Mouse (Mus musculus) heart, adult 2 months (tissue): Measurements from ENCODE around the gene Snapc4. TPM values are rescaled to one million over a fixed set of nuclear protein-coding genes. Genes with fewer than 3 reads are reported as not detected.

Source experiments
- DNase-seq, 2 experiments: peaks; one replicate each; pipeline ENCODE4 v3.0.0; 2021
- H3K27ac ChIP-seq: fragments of 200-600 bp; 2 replicates; pipeline ENCODE4 v1.8.1; 2022
- H3K27me3 ChIP-seq: fragments of 200-500 bp; 2 replicates; pipeline ENCODE4 v1.6.1; 2012; ENCODE audit warnings: mild to moderate bottlenecking, low read length, inconsistent platforms, mixed read lengths; ENCODE audit not compliant: control insufficient read depth, insufficient read depth
- H3K36me3 ChIP-seq: fragments of 200-500 bp; 2 replicates; pipeline ENCODE4 v1.6.1; 2012; ENCODE audit warnings: low read length, inconsistent platforms; ENCODE audit not compliant: control insufficient read depth, insufficient read depth
- H3K4me1 ChIP-seq: fragments of 200-500 bp; 2 replicates; pipeline ENCODE4 v1.6.1; 2011; ENCODE audit warnings: low read length; ENCODE audit not compliant: control insufficient read depth, insufficient read depth
- H3K4me3 ChIP-seq: fragments of 200-600 bp; 2 replicates; pipeline ENCODE4 v1.8.1; 2022
- H3K79me2 ChIP-seq: fragments of 200-500 bp; replicated peaks from 2 replicates; pipeline ENCODE4 v1.6.1; 2012; ENCODE audit warnings: mild to moderate bottlenecking, inconsistent platforms, low read length, moderate library complexity, mixed read lengths; ENCODE audit not compliant: control insufficient read depth, insufficient read depth
- H3K9ac ChIP-seq: fragments of 200-500 bp; 2 replicates; pipeline ENCODE4 v1.6.1; 2012; ENCODE audit warnings: low read depth, mild to moderate bottlenecking, control low read depth, inconsistent platforms, low read length, mixed read lengths
- CTCF ChIP-seq: fragments of 200-600 bp; IDR thresholded peaks from 2 replicates; pipeline ENCODE4 v1.8.1; 2022; ENCODE audit warnings: antibody characterized with exemption, mild to moderate bottlenecking, moderate library complexity
- EP300 ChIP-seq: fragments of 200-500 bp; IDR thresholded peaks from 2 replicates; pipeline ENCODE4 v1.6.1; 2011; ENCODE audit warnings: low read depth, low read length, control low read depth; ENCODE audit not compliant: insufficient read depth
- POLR2A ChIP-seq: fragments of 200-500 bp; IDR thresholded peaks from 2 replicates; pipeline ENCODE4 v1.6.1; 2011; ENCODE audit warnings: mild to moderate bottlenecking, low read depth, low read length, control low read depth; ENCODE audit not compliant: insufficient read depth
- WGBS: fragments of 180-500 bp; shearing (Covaris S2); methylation state at CpG from one replicate; pipeline ENCODE4 v1.1.7; 2018; 5-methylcytosine and 5-hydroxymethylcytosine counted together
- intact Hi-C: fragments of 180-260 bp; cut with DNase I; formaldehyde crosslinking; loops from one replicate; pipeline ENCODE4 v1.15.1; 2025
- polyA plus RNA-seq: library from polyadenylated mRNA; depleted of rRNA; stranded (reverse); fragments of >200 nt; gene quantifications from 2 replicates; pipeline ENCODE4 v1.2.3, GENCODE M21; 2012; rRNA removed
- total RNA-seq, 2 experiments: library from RNA; stranded (reverse); gene quantifications; 2 replicates each; pipeline ENCODE4 v1.2.3; 2021

Snapc4 gene
- total and polyA plus RNA-seq, 3 experiments: 7.2 to 20.4 (median 9.5) TPM

DNA sequence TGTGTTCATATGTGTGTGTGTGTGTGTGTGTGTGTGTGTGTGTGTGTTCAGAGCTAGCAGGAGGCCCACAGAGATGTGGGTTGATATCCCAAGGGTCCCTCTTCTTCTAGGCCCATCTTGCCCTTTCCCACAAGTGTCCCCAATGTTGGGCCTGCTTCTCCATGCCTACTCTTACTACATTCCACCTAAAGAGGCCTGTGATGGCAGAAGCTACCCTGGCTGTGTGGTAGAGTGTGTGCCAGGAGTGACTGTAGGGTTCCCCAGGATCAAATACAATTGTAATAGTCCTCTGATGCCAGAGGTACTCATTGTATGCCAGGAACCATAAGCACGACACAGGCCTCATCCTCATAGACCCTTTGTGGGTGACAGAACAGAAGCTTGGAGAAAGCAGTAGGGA lies 67.1 kb downstream of the Snapc4 start:
- Histone ChIP-seq H3K79me2 (no peaks in the 10 kb centered on the region), H3K4me1 (peaks cover 5% of the 10 kb centered on the region), H3K27me3 (no peaks in the 10 kb centered on the region), H3K9ac (no peak overlapping the region), H3K27ac (no peak overlapping the region; the same call in 1 of the 2 replicates), H3K36me3 (no peaks in the 10 kb centered on the region), H3K4me3 (no peak overlapping the region)
- 97% methylated on average over 1 of the region's 1 CpGs for WGBS
- no peak for TF ChIP-seq POLR2A
- TF ChIP-seq CTCF: no peak
- TF ChIP-seq EP300: no peak
- intact Hi-C loops: no loop called here
- no peak for DNase-seq

DNA sequence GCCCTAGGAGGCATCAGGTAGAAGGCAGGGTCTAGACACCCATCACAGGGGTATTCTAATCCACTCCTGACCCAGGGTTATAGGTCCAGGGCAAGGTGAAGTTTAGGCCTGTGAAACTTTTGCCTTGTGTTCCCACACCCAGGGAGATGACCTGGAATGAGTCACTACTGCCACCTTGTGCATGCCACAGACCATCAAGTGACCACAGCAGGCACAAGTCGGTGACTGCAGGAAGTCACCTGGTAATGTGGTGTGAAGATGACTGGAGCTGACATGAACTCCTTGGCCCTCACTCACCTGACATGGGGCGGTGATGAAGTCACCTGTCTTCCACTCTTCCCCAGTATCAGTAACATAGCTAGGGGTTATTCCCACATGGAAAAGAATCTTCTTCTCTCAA lies 67.6 kb downstream of the Snapc4 start:
- intact Hi-C loops: no loop called here
- Histone ChIP-seq H3K27ac (no peak overlapping the region), H3K27me3 (no peaks in the 10 kb centered on the region), H3K79me2 (no peaks in the 10 kb centered on the region), H3K4me3 (no peak overlapping the region), H3K36me3 (no peaks in the 10 kb centered on the region), H3K9ac (no peak overlapping the region), H3K4me1 (peaks cover 5% of the 10 kb centered on the region)
- no peak for DNase-seq
- WGBS: 52% methylated on average over 2 of the region's 2 CpGs
- TF ChIP-seq CTCF (peak; percentile 40), POLR2A (no peak)

Other genes with a start within 250 kb of the Snapc4 start
- not detected for gene Lhx3, start 172.4 kb downstream of the Snapc4 start, total RNA-seq
- not detected in 2 replicates for gene Lhx3, start 172.4 kb downstream of the Snapc4 start, polyA plus RNA-seq
- 10 to 100 TPM; 17.3 to 22.2 TPM for gene Qsox2, start 143.1 kb downstream of the Snapc4 start, total RNA-seq
- 11.1 and 18.1 TPM in 2 replicates for gene Qsox2, start 143.1 kb downstream of the Snapc4 start, polyA plus RNA-seq
- gene Ccdc187, start 86.1 kb downstream of the Snapc4 start, total RNA-seq: under 1 TPM; 0.09 to 0.13 TPM
- 0.09 and 0.37 TPM in 2 replicates for gene Ccdc187, start 86.1 kb downstream of the Snapc4 start, polyA plus RNA-seq
- 100 to 1,000 TPM; 169 to 249 TPM for gene Gpsm1, start 65.1 kb downstream of the Snapc4 start, total RNA-seq
- gene Gpsm1, start 65.1 kb downstream of the Snapc4 start, polyA plus RNA-seq: 301 and 369 TPM in 2 replicates
- gene Dnlz, start 28.5 kb downstream of the Snapc4 start, total RNA-seq: 10 to 100 TPM; 23.2 to 25.9 TPM
- 22.6 and 22.7 TPM in 2 replicates for gene Dnlz, start 28.5 kb downstream of the Snapc4 start, polyA plus RNA-seq
- gene Card9, start 19.7 kb downstream of the Snapc4 start, total RNA-seq: 1 to 10 TPM; 1.0 to 1.2 TPM
- 2.3 and 4.1 TPM in 2 replicates for gene Card9, start 19.7 kb downstream of the Snapc4 start, polyA plus RNA-seq
- 10 to 100 TPM; 40.5 to 46.9 TPM for gene Entr1, start 8.7 kb upstream of the Snapc4 start, total RNA-seq
- gene Entr1, start 8.7 kb upstream of the Snapc4 start, polyA plus RNA-seq: 59.7 and 85.6 TPM in 2 replicates
- 100 to 1,000 TPM; 139 to 160 TPM for gene Pmpca, start 8.7 kb upstream of the Snapc4 start, total RNA-seq
- gene Pmpca, start 8.7 kb upstream of the Snapc4 start, polyA plus RNA-seq: 69.1 and 123 TPM in 2 replicates
- 10 to 100 TPM; 15.8 to 16.3 TPM for gene Inpp5e, start 28.6 kb upstream of the Snapc4 start, total RNA-seq
- gene Inpp5e, start 28.6 kb upstream of the Snapc4 start, polyA plus RNA-seq: 22.1 and 23.6 TPM in 2 replicates
- gene Sec16a, start 64.6 kb upstream of the Snapc4 start, total RNA-seq: 10 to 100 TPM; 36.3 to 40.4 TPM
- 37.5 and 50.1 TPM in 2 replicates for gene Sec16a, start 64.6 kb upstream of the Snapc4 start, polyA plus RNA-seq
- 10 to 100 TPM; 31.6 to 32.4 TPM for gene Notch1, start 136.0 kb upstream of the Snapc4 start, total RNA-seq
- gene Notch1, start 136.0 kb upstream of the Snapc4 start, polyA plus RNA-seq: 22.0 and 23.2 TPM in 2 replicates
- 100 to 1,000 TPM; 102 to 111 TPM for gene Egfl7, start 199.4 kb upstream of the Snapc4 start, total RNA-seq
- gene Egfl7, start 199.4 kb upstream of the Snapc4 start, polyA plus RNA-seq: 499 and 610 TPM in 2 replicates
- not detected for gene Gm20532, start 206.0 kb upstream of the Snapc4 start, total RNA-seq
- not detected in 2 replicates for gene Gm20532, start 206.0 kb upstream of the Snapc4 start, polyA plus RNA-seq
- gene Agpat2, start 223.8 kb upstream of the Snapc4 start, total RNA-seq: 10 to 100 TPM; 52.8 to 59.2 TPM
- gene Agpat2, start 223.8 kb upstream of the Snapc4 start, polyA plus RNA-seq: 117 and 142 TPM in 2 replicates
- 10 to 100 TPM; 20.0 to 21.1 TPM for gene Fam69b, start 247.8 kb upstream of the Snapc4 start, total RNA-seq
- gene Fam69b, start 247.8 kb upstream of the Snapc4 start, polyA plus RNA-seq: 45.7 and 47.6 TPM in 2 replicates